Mouse (Mus musculus) limb, embryonic 15.5 days (tissue): Measurements from ENCODE around the gene Elavl4. TPM values are rescaled to one million over a fixed set of nuclear protein-coding genes. Genes with fewer than 3 reads are reported as not detected.

Experiments
- ATAC-seq: fragments of 200-750 bp; cut with Nextera tagmentation; 2 replicates; pipeline ENCODE4 v1.8.0; 2017; ENCODE audit warnings: low read depth, moderate TSS enrichment; ENCODE audit not compliant: insufficient number of reproducible peaks, low FRiP score, low TSS enrichment
- H3K27ac ChIP-seq: fragments of 300-500 bp; sonication (generic); 2 replicates; pipeline ENCODE4 v1.5.1; 2015; ENCODE audit warnings: moderate library complexity, mild to moderate bottlenecking, inconsistent platforms
- H3K27me3 ChIP-seq: fragments of 300-500 bp; sonication (generic); 2 replicates; pipeline ENCODE4 v1.6.1; 2015; ENCODE audit warnings: inconsistent platforms
- H3K36me3 ChIP-seq: fragments of 300-500 bp; sonication (generic); 2 replicates; pipeline ENCODE4 v1.6.1; 2015; ENCODE audit warnings: inconsistent platforms
- H3K4me1 ChIP-seq: fragments of 300-500 bp; sonication (generic); 2 replicates; pipeline ENCODE4 v1.6.1; 2015; ENCODE audit warnings: inconsistent platforms
- H3K4me2 ChIP-seq: fragments of 300-500 bp; sonication (generic); 2 replicates; pipeline ENCODE4 v1.6.1; 2015; ENCODE audit warnings: mild to moderate bottlenecking, inconsistent platforms
- H3K4me3 ChIP-seq: fragments of 300-500 bp; sonication (generic); 2 replicates; pipeline ENCODE4 v1.5.1; 2015; ENCODE audit warnings: mild to moderate bottlenecking, inconsistent platforms
- H3K9ac ChIP-seq: fragments of 300-500 bp; sonication (generic); 2 replicates; pipeline ENCODE4 v1.6.1; 2015; ENCODE audit warnings: inconsistent platforms
- H3K9me3 ChIP-seq: fragments of 300-500 bp; sonication (generic); 2 replicates; pipeline ENCODE4 v1.6.1; 2016; ENCODE audit warnings: inconsistent platforms
- WGBS: fragments of 180-500 bp; shearing (Covaris S2); methylation state at CpG from one replicate; pipeline ENCODE4 v1.1.7; 2015; 5-methylcytosine and 5-hydroxymethylcytosine counted together
- polyA plus RNA-seq: library from polyadenylated mRNA; unstranded; fragments of >200 nt; fragmentation: Nextera tagmentation; extraction: Ambion mirVana; gene quantifications from 2 replicates; pipeline ENCODE4 v1.2.1, GENCODE M21; 2015

Gene Elavl4
- polyA plus RNA-seq, 1 experiment from 2014 or later = 1.9 TPM

DNA sequence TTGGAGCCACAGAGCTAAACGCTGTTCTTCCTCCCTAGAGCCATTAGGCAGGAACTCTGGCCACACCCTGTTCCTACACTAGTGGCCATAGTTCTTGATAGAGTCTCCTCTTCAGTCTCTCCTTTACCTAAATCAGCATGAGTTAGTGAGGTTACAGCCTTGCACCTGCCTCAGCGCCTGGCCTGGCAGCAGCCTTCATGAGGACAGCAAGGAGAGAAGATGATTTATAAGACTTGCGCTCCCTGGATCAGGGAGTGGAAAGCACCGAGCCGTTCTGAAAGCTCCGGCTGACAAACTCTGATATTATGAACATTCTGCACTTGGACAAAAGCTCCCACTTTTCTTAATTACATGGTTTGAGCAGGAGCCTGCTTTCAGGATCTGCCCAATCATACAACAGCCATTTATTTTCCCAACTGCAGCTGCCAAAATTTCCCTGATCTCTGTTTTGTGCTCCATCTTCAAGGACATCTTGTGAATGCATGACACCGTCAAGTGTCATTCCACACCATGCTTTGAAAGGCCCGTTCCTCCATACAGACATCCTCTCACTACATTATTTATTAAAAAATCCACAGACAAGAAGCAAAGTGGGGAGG lies 87.3 kb downstream of the Elavl4 start:
- H3K9me3 ChIP-seq = no peaks in the 10 kb centered on the region
- 59% methylated on average over 8 of the region's 8 CpGs for WGBS

DNA sequence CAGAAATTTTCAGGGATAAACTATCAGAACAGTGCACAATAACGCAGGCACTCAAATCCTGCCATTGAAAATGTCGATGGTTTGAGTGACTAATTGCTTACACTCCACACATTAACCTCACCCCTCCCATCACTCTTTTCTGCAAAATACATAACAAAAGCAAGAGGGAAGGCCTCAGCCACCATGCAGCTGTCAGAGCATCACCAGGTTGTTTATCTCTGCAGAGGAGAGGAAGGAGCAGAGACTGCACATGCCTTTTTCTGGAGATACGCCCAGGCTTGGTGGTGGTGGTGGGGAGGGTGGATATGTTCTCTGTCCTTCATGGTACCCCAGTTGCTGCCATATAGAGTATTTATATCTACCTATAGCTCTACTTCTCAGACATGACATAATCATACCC lies 94.3 kb downstream of the Elavl4 start:
- Histone ChIP-seq H3K36me3 (no peaks in the 10 kb centered on the region), H3K9me3 (no peaks in the 10 kb centered on the region), H3K4me1 (no peaks in the 10 kb centered on the region), H3K4me2 (no peak overlapping the region), H3K9ac (no peak overlapping the region), H3K27ac (no peak overlapping the region), H3K27me3 (no peaks in the 10 kb centered on the region), H3K4me3 (no peak overlapping the region)
- WGBS = 61% methylated on average over 3 of the region's 3 CpGs
- no peak for ATAC-seq

More for the DNA sequence above, 87.3 kb downstream of the Elavl4 start:
- Histone ChIP-seq H3K4me3 (no peak overlapping the region), H3K36me3 (no peaks in the 10 kb centered on the region), H3K4me2 (no peak overlapping the region), H3K27me3 (no peaks in the 10 kb centered on the region), H3K9ac (no peak overlapping the region), H3K27ac (no peak overlapping the region), H3K4me1 (no peaks in the 10 kb centered on the region)
- ATAC-seq = no peak

DNA sequence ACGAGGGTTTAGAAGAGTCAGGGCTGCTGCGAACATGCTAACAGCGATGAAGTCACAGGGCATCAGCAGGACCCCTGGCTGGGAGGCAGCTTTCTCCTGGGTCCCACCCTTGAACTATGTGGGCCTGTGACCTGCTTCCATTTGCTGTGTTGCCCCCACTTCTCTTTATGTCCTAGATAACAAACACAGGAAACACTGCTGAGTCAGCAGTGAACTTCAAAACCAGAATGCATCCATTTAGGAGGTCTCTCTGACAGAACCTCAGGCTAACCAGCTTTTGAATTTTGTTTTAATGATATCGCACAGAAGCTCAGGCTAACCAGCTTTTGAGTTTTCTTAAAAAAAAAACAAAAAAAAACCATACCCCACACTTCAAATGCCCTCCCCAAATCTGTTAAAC lies 96.1 kb downstream of the Elavl4 start:
- Histone ChIP-seq H3K36me3 (no peaks in the 10 kb centered on the region), H3K4me2 (no peak overlapping the region), H3K9ac (no peak overlapping the region), H3K9me3 (no peaks in the 10 kb centered on the region), H3K4me3 (no peak overlapping the region), H3K4me1 (no peaks in the 10 kb centered on the region), H3K27ac (no peak overlapping the region), H3K27me3 (no peaks in the 10 kb centered on the region)
- WGBS = 86% methylated on average over 4 of the region's 4 CpGs
- no peak for ATAC-seq

DNA sequence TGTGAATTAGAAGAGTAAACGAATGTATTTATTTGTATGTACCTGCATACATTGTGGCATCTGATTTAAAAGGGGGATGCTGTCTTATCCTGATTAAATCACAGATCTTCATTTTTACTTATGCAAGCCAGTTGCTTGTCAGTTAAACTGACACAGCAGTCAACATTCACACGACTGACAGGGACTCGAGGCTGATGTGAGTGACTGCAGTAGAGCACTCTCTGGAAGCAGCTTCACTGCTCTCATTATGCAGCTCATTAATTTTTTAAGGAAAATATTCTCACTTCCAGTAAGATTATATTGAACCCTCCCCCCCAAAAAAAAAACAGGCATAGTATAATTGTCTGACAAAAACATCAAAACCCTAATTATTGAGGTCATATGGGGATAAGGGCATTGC lies 101.7 kb downstream of the Elavl4 start:
- no peaks in the 10 kb centered on the region for H3K27me3 ChIP-seq
- H3K9ac ChIP-seq = no peak overlapping the region
- no peak overlapping the region for H3K4me3 ChIP-seq
- no peak overlapping the region for H3K4me2 ChIP-seq
- no peak for ATAC-seq
- H3K4me1 ChIP-seq = no peaks in the 10 kb centered on the region
- H3K9me3 ChIP-seq = no peaks in the 10 kb centered on the region
- H3K27ac ChIP-seq = no peak overlapping the region
- no peaks in the 10 kb centered on the region for H3K36me3 ChIP-seq
- whole genome bisulfite sequencing = 62% methylated on average over 3 of the region's 3 CpGs

DNA sequence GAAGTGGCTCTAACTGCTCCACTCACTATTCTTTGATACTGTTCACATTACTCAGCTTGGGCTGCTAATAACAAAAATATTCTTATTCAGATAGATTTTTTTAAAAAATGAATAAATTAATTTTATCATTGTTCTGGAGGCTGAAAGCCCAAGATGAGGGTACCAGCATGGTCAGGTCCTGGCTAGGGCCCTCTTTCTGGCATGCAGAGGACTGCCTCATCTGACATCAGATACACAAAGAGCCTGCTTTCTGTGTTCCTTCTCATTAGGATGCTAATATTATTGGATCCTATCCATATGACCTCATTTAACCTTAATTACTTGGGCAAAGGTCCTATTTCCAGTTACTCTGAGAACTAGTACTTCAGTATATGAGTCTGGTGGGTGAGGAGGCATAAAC lies 108.8 kb downstream of the Elavl4 start:
- H3K9me3 ChIP-seq = no peaks in the 10 kb centered on the region
- no peaks in the 10 kb centered on the region for H3K4me1 ChIP-seq
- H3K27me3 ChIP-seq = no peaks in the 10 kb centered on the region
- no peak for ATAC-seq
- no peak overlapping the region for H3K27ac ChIP-seq
- H3K36me3 ChIP-seq = no peaks in the 10 kb centered on the region
- H3K9ac ChIP-seq = no peak overlapping the region
- no peak overlapping the region for H3K4me2 ChIP-seq
- H3K4me3 ChIP-seq = no peak overlapping the region

DNA sequence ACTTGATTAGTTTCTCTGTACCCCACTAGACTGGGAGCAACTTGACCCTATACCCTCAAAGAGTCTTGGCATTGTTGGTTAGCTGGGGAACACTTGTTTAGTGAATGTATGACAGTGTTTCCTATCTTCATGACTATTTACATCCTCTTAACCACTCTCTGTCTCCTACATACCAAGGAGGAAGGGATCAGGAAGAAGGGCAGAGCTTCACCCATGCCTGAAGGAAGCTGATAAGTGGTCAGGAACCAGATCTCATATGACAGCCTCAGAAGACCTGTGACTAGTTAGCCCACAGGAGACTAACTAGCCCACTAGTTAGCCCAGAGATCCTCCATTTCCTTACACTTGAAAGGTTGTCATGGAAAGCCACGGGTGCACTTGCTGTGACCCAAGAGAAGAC lies 117.2 kb downstream of the Elavl4 start:
- no peak overlapping the region for H3K4me2 ChIP-seq
- no peaks in the 10 kb centered on the region for H3K4me1 ChIP-seq
- H3K9me3 ChIP-seq = no peaks in the 10 kb centered on the region
- no peak overlapping the region for H3K4me3 ChIP-seq
- no peak overlapping the region for H3K27ac ChIP-seq
- no peaks in the 10 kb centered on the region for H3K36me3 ChIP-seq
- H3K27me3 ChIP-seq = no peaks in the 10 kb centered on the region
- ATAC-seq = no peak
- WGBS = 79% methylated on average over 1 of the region's 1 CpGs
- H3K9ac ChIP-seq = no peak overlapping the region

DNA sequence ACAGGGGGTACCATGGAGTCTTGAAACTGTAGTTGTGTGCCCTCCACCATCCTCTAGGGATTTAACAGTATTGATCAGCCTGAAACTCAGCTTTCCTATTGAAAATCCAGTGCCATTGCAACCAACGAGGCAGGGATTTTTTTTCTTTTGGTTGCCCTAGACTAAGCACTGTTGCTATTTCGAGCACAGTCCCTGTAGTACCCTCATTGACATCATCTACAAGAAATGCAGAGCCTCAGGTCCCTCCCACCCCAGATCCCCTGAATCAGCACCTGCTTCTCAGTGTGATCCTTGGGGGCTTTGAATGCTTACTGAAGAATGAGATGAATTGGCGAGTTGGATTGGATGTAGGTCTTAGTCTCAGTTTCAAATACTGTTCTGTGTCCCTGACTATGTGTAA lies 119.4 kb downstream of the Elavl4 start:
- ATAC-seq = no peak
- no peaks in the 10 kb centered on the region for H3K27me3 ChIP-seq
- H3K4me2 ChIP-seq = no peak overlapping the region
- H3K4me1 ChIP-seq = no peaks in the 10 kb centered on the region
- H3K4me3 ChIP-seq = no peak overlapping the region
- H3K36me3 ChIP-seq = no peaks in the 10 kb centered on the region
- no peaks in the 10 kb centered on the region for H3K9me3 ChIP-seq
- H3K9ac ChIP-seq = no peak overlapping the region
- WGBS = 76% methylated on average over 3 of the region's 3 CpGs
- no peak overlapping the region for H3K27ac ChIP-seq

DNA sequence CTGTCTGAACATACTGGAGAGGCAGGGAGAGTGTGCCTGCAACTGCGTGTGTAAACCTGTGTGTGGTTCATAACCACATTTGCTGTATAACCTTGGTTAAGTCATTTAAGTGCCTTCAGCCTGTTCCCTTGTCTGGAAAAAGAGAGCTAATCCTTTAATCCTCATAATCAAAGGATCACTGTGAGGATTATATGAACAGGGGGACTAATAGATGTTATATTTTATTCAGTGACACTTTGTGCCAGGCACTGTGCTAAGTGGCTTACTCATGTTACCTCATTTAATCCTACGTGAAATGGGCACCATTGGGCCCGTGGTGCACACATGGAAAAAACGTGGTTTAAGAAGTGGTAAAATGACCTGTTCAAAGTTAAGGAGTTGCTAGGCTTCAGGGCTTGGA lies 119.9 kb downstream of the Elavl4 start:
- Histone ChIP-seq H3K4me3 (no peak overlapping the region), H3K27me3 (no peaks in the 10 kb centered on the region), H3K9me3 (no peaks in the 10 kb centered on the region), H3K4me1 (no peaks in the 10 kb centered on the region), H3K9ac (no peak overlapping the region), H3K27ac (no peak overlapping the region), H3K36me3 (no peaks in the 10 kb centered on the region), H3K4me2 (no peak overlapping the region)
- 45% methylated on average over 4 of the region's 4 CpGs for WGBS
- ATAC-seq = no peak

DNA sequence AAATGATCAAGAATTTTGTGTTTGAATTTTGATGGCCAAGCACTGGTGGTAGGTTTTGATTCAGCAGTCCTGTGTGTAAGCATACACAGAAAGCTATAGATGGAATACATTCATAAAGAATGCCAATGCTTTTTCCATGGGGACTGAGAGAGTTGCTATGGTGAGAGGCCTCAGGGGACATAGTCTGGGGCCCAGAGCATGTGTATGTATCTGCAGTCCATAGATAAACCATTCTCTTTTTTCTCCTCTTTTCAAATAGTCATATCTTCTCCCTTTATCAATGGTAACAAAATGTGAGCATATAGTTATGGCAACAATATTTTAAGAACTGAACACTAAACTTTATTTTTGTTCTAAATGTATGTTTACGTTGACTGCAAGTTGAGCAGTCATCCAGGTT lies 122.1 kb downstream of the Elavl4 start:
- no peaks in the 10 kb centered on the region for H3K36me3 ChIP-seq
- no peak overlapping the region for H3K9ac ChIP-seq
- ATAC-seq = no peak
- no peaks in the 10 kb centered on the region for H3K9me3 ChIP-seq
- no peaks in the 10 kb centered on the region for H3K27me3 ChIP-seq
- no peak overlapping the region for H3K27ac ChIP-seq
- H3K4me3 ChIP-seq = no peak overlapping the region
- H3K4me1 ChIP-seq = no peaks in the 10 kb centered on the region
- 86% methylated on average over 1 of the region's 1 CpGs for WGBS
- no peak overlapping the region for H3K4me2 ChIP-seq

DNA sequence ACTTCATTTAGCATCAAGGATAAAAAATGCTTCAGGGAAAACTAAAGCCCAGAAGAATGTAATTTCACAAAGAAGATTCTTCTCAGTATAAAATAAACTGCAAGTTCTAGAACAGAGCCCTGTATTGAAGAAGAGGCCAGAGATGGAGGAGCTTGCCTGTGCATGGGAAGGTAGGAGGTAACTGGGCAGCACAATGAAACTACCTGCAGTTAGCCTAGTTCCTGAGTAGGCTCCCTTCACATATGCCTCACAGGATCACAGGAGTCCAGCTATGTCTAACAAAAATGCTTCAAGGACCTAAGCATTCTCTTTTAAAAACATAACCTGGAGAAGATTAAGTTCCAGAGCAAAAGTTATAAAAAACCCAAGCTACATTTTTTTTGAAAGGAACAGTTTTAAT lies 122.5 kb downstream of the Elavl4 start:
- Histone ChIP-seq H3K9ac (no peak overlapping the region), H3K9me3 (no peaks in the 10 kb centered on the region), H3K4me3 (no peak overlapping the region), H3K4me1 (no peaks in the 10 kb centered on the region), H3K4me2 (no peak overlapping the region), H3K36me3 (no peaks in the 10 kb centered on the region), H3K27me3 (no peaks in the 10 kb centered on the region), H3K27ac (no peak overlapping the region)
- no peak for ATAC-seq

DNA sequence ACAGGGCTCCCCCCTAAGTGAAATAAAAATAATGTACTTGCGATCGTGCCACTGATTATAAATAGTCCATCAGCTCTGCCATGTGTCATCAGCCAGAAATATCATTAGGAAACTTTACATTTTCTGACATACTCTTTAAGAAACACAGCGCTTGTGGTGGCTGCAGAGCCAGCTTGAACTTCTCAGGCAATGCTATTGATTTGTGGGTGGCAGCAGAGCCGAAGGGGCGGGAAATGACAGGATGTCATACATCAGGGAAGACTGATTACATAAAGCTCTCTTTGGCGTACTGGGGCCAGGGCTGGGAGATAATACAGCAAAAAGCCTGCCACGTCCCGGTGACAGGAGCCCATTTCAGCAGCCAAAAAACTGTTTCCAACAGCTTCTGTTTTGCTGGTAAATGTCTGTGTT lies 124.1 kb downstream of the Elavl4 start:
- Histone ChIP-seq H3K36me3 (no peaks in the 10 kb centered on the region), H3K27me3 (no peaks in the 10 kb centered on the region), H3K4me3 (no peak overlapping the region), H3K27ac (no peak overlapping the region), H3K9ac (no peak overlapping the region), H3K9me3 (no peaks in the 10 kb centered on the region), H3K4me2 (no peak overlapping the region), H3K4me1 (no peaks in the 10 kb centered on the region)
- 71% methylated on average over 8 of the region's 8 CpGs for WGBS
- ATAC-seq = no peak

DNA sequence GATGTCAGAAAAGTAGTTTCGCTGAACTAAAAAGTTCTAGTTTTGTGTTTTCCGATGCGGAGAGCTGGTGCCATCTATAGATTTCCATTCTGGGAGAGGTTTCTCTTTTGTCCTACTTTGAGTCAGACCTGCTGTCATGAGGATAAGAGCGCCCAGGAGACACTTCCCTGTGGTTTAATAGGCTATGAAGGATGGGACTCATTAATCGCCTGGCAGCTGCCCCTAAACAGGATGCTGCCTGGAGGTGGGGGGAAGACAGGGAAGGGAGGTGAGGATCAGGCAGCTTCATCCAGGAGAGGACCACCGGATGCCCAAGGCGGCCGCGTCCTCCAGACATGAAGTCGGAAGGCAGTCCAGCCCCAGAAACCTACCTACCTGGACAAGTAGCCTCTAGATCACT lies 126.2 kb downstream of the Elavl4 start:
- Histone ChIP-seq H3K4me3 (no peak overlapping the region), H3K36me3 (no peaks in the 10 kb centered on the region), H3K4me1 (no peaks in the 10 kb centered on the region), H3K4me2 (no peak overlapping the region), H3K9ac (no peak overlapping the region), H3K27me3 (no peaks in the 10 kb centered on the region), H3K27ac (no peak overlapping the region), H3K9me3 (no peaks in the 10 kb centered on the region)
- no peak for ATAC-seq
- 69% methylated on average over 10 of the region's 10 CpGs for WGBS

DNA sequence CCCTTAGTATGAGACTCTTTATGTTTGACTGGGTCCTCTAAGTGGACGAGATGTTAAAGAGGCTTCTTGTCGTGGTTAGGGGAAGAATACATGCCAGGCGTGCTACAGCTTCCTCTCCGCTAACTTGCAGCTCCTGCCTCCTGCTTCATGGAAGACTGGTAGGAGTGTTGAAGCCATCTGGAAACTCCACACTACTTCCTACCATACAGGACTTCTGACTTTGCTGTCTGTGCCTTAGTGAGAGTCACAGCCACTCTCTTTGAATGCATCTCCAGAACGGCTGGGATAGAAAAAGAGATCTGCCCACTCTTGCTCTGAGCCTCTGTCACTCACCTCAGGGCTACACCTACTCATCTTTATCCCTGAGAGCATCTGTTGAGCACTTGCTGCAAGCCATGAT lies 132.9 kb downstream of the Elavl4 start:
- Histone ChIP-seq H3K9ac (no peak overlapping the region), H3K27me3 (no peaks in the 10 kb centered on the region), H3K4me2 (no peak overlapping the region), H3K27ac (no peak overlapping the region), H3K4me3 (no peak overlapping the region), H3K36me3 (no peaks in the 10 kb centered on the region), H3K9me3 (no peaks in the 10 kb centered on the region), H3K4me1 (no peaks in the 10 kb centered on the region)
- WGBS = 78% methylated on average over 5 of the region's 5 CpGs
- ATAC-seq = no peak
